Mouse (Mus musculus) forebrain, embryonic 14.5 days (tissue): Measurements from ENCODE around the gene Cox6a1. TPM values are rescaled to one million over a fixed set of nuclear protein-coding genes. Genes with fewer than 3 reads are reported as not detected.

ENCODE experiments used
- ATAC-seq: fragments of 200-750 bp; cut with Nextera tagmentation; 2 replicates; pipeline ENCODE4 v1.8.0; 2017; ENCODE audit warnings: mild to moderate bottlenecking, moderate library complexity
- DNase-seq: peaks from one replicate; pipeline ENCODE4 v3.0.0-alpha.2; 2015; ENCODE audit warnings: low spot score
- H3K27ac ChIP-seq: fragments of 300-500 bp; sonication (generic); 2 replicates; pipeline ENCODE4 v1.5.1; 2014; ENCODE audit warnings: low read depth, mild to moderate bottlenecking, control low read depth, low read length, moderate library complexity
- H3K27me3 ChIP-seq: fragments of 300-500 bp; sonication (generic); replicated peaks from 2 replicates; pipeline ENCODE4 v1.6.1; 2014; ENCODE audit warnings: low read length, control low read depth, mixed read lengths; ENCODE audit not compliant: control insufficient read depth, insufficient read depth
- H3K36me3 ChIP-seq: fragments of 300-500 bp; sonication (generic); 2 replicates; pipeline ENCODE4 v1.6.1; 2014; ENCODE audit warnings: low read length, control low read depth; ENCODE audit not compliant: control insufficient read depth, insufficient read depth
- H3K4me1 ChIP-seq: fragments of 300-500 bp; sonication (generic); 2 replicates; pipeline ENCODE4 v1.6.1; 2014; ENCODE audit warnings: antibody characterized with exemption, low read length, control low read depth; ENCODE audit not compliant: control insufficient read depth, insufficient read depth
- H3K4me2 ChIP-seq: fragments of 300-500 bp; sonication (generic); 2 replicates; pipeline ENCODE4 v1.6.1; 2014; ENCODE audit warnings: mild to moderate bottlenecking, control low read depth, low read length
- H3K4me3 ChIP-seq: fragments of 300-500 bp; sonication (generic); 2 replicates; pipeline ENCODE4 v1.5.1; 2014; ENCODE audit warnings: low read depth, low read length, control low read depth
- H3K9ac ChIP-seq: fragments of 300-500 bp; sonication (generic); 2 replicates; pipeline ENCODE4 v1.6.1; 2014; ENCODE audit warnings: mild to moderate bottlenecking, low read length, control low read depth, moderate library complexity
- H3K9me3 ChIP-seq: fragments of 300-500 bp; sonication (generic); replicated peaks from 2 replicates; pipeline ENCODE4 v1.6.1; 2016; ENCODE audit warnings: low read length, control low read depth, mixed read lengths; ENCODE audit not compliant: control insufficient read depth
- WGBS: fragments of 180-500 bp; shearing (Covaris S2); extraction: QIAGEN DNeasy Blood & Tissue Kit; methylation state at CpG from one replicate; pipeline ENCODE4 v1.1.7; 2014; 5-methylcytosine and 5-hydroxymethylcytosine counted together
- polyA plus RNA-seq: library from polyadenylated mRNA; unstranded; fragments of >200 nt; fragmentation: Nextera tagmentation; extraction: Ambion mirVana; gene quantifications from 2 replicates; pipeline ENCODE4 v1.2.1, GENCODE M21; 2014

The Cox6a1 gene
- polyA plus RNA-seq, 1 experiment from 2014 or later, result 1,200 TPM

GRCm38 (mm10) chr5:115359438-115359837, 10.7 kb upstream of the Cox6a1 start:
- no peak for ATAC-seq
- no peak for DNase-seq
- 87% methylated on average over 8 of the region's 8 CpGs for WGBS
- Histone ChIP-seq H3K4me1 (no peaks in the 10 kb centered on the region), H3K4me2 (no peak overlapping the region), H3K9me3 (no peaks in the 10 kb centered on the region), H3K4me3 (no peak overlapping the region), H3K27me3 (no peaks in the 10 kb centered on the region), H3K36me3 (no peaks in the 10 kb centered on the region), H3K27ac (no peak overlapping the region), H3K9ac (no peak overlapping the region)

DNA sequence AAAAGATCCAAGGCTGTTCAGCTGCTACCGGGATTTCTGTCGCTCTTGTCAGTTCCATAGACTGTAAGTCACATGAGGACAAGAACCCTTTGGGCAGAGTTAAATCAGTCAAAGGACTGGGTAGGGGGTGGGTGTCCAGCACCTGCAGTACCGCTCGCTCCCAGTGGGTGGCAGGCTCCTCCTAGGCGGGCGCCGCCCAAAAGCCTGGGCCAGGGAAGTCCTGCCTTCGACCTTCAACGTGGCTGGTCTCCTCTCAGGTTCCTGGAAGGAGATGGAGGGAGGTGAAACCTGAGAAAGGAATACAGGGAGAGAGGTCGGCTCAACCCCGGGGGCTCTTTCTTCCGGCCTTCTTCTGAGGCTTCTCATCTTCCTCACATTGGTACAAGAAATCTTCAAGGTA, 10.1 kb upstream of the Cox6a1 start:
- no peak overlapping the region for H3K27ac ChIP-seq
- DNase-seq, result peak; percentile 80
- H3K4me1 ChIP-seq, result no peaks in the 10 kb centered on the region
- no peak overlapping the region for H3K4me3 ChIP-seq
- H3K9me3 ChIP-seq, result no peaks in the 10 kb centered on the region
- no peaks in the 10 kb centered on the region for H3K36me3 ChIP-seq
- no peak overlapping the region for H3K4me2 ChIP-seq
- WGBS, result 6% methylated on average over 12 of the region's 12 CpGs
- peak; percentile 77 for ATAC-seq
- H3K9ac ChIP-seq, result no peak overlapping the region
- no peaks in the 10 kb centered on the region for H3K27me3 ChIP-seq

- ATAC-seq (no peak), DNase-seq (no peak)
- no peak overlapping the region for H3K4me2 ChIP-seq
- H3K4me1 ChIP-seq, result no peaks in the 10 kb centered on the region
- no peak overlapping the region for H3K4me3 ChIP-seq
- H3K9ac ChIP-seq, result no peak overlapping the region
- H3K27ac ChIP-seq, result no peak overlapping the region
- 76% methylated on average over 13 of the region's 13 CpGs for WGBS
- no peaks in the 10 kb centered on the region for H3K27me3 ChIP-seq
- H3K9me3 ChIP-seq, result 0 out of 2 replicates have a peak, but pooled peaks cover 2% of the 10 kb centered on the region
- H3K36me3 ChIP-seq, result no peaks in the 10 kb centered on the region
These were observed 6.3 kb upstream of the Cox6a1 start for GRCm38 (mm10) chr5:115355070-115355469.

DNA sequence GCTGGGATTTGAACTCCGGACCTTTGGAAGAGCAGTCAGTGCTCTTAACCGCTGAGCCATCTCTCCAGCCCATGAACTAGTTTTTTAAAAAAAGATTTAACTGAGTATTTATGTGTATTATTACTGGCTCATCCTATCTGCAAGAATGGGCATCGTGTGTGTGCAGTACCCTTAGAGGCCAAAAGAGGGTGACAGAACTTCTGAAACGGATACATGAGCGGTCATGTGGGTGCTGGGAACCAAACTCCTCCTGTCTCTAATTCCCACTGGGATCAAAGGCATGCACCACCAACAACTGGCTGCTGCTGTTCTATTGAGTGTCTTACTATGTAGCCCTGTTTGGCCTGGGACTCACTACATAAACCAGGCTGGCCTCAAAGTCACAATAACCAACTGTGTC, 2.6 kb upstream of the Cox6a1 start:
- H3K4me2 ChIP-seq, result no peak overlapping the region
- no peak overlapping the region for H3K27ac ChIP-seq
- DNase-seq (no peak), ATAC-seq (no peak)
- H3K9ac ChIP-seq, result no peak overlapping the region
- no peak overlapping the region for H3K4me3 ChIP-seq
- H3K36me3 ChIP-seq, result peaks cover 2% of the 10 kb centered on the region
- H3K4me1 ChIP-seq, result peaks cover 12% of the 10 kb centered on the region
- H3K27me3 ChIP-seq, result no peaks in the 10 kb centered on the region
- WGBS, result 83% methylated on average over 5 of the region's 5 CpGs
- 0 out of 2 replicates have a peak, but pooled peaks cover 2% of the 10 kb centered on the region for H3K9me3 ChIP-seq

DNA sequence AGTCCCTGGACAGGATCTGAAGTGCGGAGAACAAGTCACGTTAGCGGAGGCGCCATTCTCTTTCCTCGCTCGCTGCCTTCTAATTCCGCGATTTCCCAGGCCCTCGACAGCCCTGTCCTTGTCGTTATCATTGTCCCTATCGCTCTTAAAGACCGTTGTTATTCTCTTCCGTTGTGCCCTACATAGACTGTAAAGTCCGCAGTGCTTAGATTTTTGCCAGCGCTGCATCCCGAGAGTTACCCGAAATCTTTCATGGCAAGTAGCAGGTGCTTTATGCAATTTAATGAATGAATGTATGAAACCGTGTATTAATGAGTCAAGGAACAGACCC, 409 bp upstream of the Cox6a1 start:
- peak overlapping the region; percentile 93 for H3K4me3 ChIP-seq
- no peaks in the 10 kb centered on the region for H3K27me3 ChIP-seq
- DNase-seq (no peak), ATAC-seq (peak; percentile 58)
- 1% methylated on average over 18 of the region's 18 CpGs for WGBS
- peak overlapping the region; percentile 86 for H3K9ac ChIP-seq
- H3K27ac ChIP-seq, result peak overlapping the region; percentile 85
- peak overlapping the region; percentile 98 for H3K4me2 ChIP-seq
- H3K4me1 ChIP-seq, result peaks cover 12% of the 10 kb centered on the region
- peaks cover 24% of the 10 kb centered on the region for H3K36me3 ChIP-seq
- H3K9me3 ChIP-seq, result 0 out of 2 replicates have a peak, but pooled peaks cover 2% of the 10 kb centered on the region

GRCm38 (mm10) chr5:115347564-115347963, 1.2 kb downstream of the Cox6a1 start:
- no peak overlapping the region for H3K27ac ChIP-seq
- peak; percentile 30; the same call in 1 of the 2 replicates for ATAC-seq
- 1% methylated on average over 5 of the region's 5 CpGs for WGBS
- peaks cover 40% of the 10 kb centered on the region for H3K36me3 ChIP-seq
- H3K9me3 ChIP-seq, result 0 out of 2 replicates have a peak, but pooled peaks cover 2% of the 10 kb centered on the region
- DNase-seq, result peak; percentile 86
- H3K27me3 ChIP-seq, result no peaks in the 10 kb centered on the region
- H3K9ac ChIP-seq, result peak overlapping the region; percentile 86; the same call in 1 of the 2 replicates
- H3K4me3 ChIP-seq, result peak overlapping the region; percentile 93
- peaks cover 12% of the 10 kb centered on the region for H3K4me1 ChIP-seq
- H3K4me2 ChIP-seq, result peak overlapping the region; percentile 98

- Histone ChIP-seq H3K4me1 (peaks cover 8% of the 10 kb centered on the region), H3K27ac (peak overlapping the region; percentile 65), H3K4me2 (peak overlapping the region; percentile 52), H3K9ac (peak overlapping the region; percentile 88), H3K36me3 (peaks cover 42% of the 10 kb centered on the region), H3K9me3 (no peaks in the 10 kb centered on the region), H3K27me3 (no peaks in the 10 kb centered on the region), H3K4me3 (peak overlapping the region; percentile 82)
- DNase-seq, result no peak
- ATAC-seq, result peak; percentile 14; the same call in 1 of the 2 replicates
- WGBS, result 11% methylated on average over 36 of the region's 36 CpGs
These were observed 7.2 kb downstream of the Cox6a1 start for GRCm38 (mm10) chr5:115341314-115342165.

GRCm38 (mm10) chr5:115340577-115341313, 8.0 kb downstream of the Cox6a1 start, which contains the start of the genes Gatc and Triap1:
Gene Gatc, minus strand, starts transcription at chr5:115341178.
Gene Triap1, plus strand, starts transcription at chr5:115341225.
- under 1% methylated on average over 62 of the region's 62 CpGs for WGBS
- H3K36me3 ChIP-seq, result peaks cover 41% of the 10 kb centered on the region
- no peaks in the 10 kb centered on the region for H3K27me3 ChIP-seq
- ATAC-seq (peak; percentile 94), DNase-seq (peak; percentile 92)
- peak within 1 kb of the TSS; percentile 52 for H3K4me2 ChIP-seq
- peak within 1 kb of the TSS; percentile 65 for H3K27ac ChIP-seq
- no peaks in the 10 kb centered on the region for H3K9me3 ChIP-seq
- H3K4me1 ChIP-seq, result peaks cover 8% of the 10 kb centered on the region
- peak within 1 kb of the TSS; percentile 82 for H3K4me3 ChIP-seq
- H3K9ac ChIP-seq, result peak within 1 kb of the TSS; percentile 88
